Mouse (Mus musculus) G1E (cell line): ENCODE data around the gene Pdzrn4.

Source experiments
- CTCF ChIP-seq: IDR thresholded peaks from 2 replicates; pipeline ENCODE4 v1.5.1; 2012; ENCODE audit warnings: low read depth, low read length, inconsistent platforms, mixed read lengths
- GATA1 ChIP-seq: IDR thresholded peaks from 2 replicates; pipeline ENCODE4 v1.6.1; 2012; ENCODE audit warnings: borderline replicate concordance, low read length, inconsistent platforms, mixed read lengths
- GATA2 ChIP-seq: IDR thresholded peaks from 2 replicates; pipeline ENCODE4 v1.6.1; 2012; ENCODE audit warnings: low read depth, low read length, inconsistent platforms, borderline replicate concordance
- POLR2AphosphoS5 ChIP-seq: IDR thresholded peaks from 2 replicates; pipeline ENCODE4 v1.6.1; 2012; ENCODE audit warnings: low read depth, low read length, inconsistent platforms; ENCODE audit not compliant: insufficient replicate concordance
- TAL1 ChIP-seq: conservative IDR thresholded peaks from 2 replicates; pipeline ENCODE4 v1.6.1; 2012; ENCODE audit warnings: low read depth, low read length, inconsistent platforms, mixed read lengths

GRCm38 (mm10) chr15:92394811-92395210 lies 1.9 kb upstream of the Pdzrn4 start:
- TF ChIP-seq CTCF: no peak
- TF ChIP-seq POLR2AphosphoS5: no peak
- no peak for TF ChIP-seq GATA1
- no peak for TF ChIP-seq TAL1
- TF ChIP-seq GATA2: no peak
